Mouse (Mus musculus) erythroblast, adult 5-6 weeks (primary cell): ENCODE results near the gene Morn5. TPM values are rescaled to one million over a fixed set of nuclear protein-coding genes. Genes with fewer than 3 reads are reported as not detected.
A peak's percentile ranks its signal among the peaks of the same experiment; 100 is the strongest.

Experiments
- ATAC-seq: replicated peaks from 2 replicates; pipeline ENCODE4 v1.8.0; 2016; ENCODE audit warnings: moderate number of reproducible peaks, mild to moderate bottlenecking, moderate TSS enrichment, inconsistent platforms; ENCODE audit not compliant: poor library complexity, low FRiP score, severe bottlenecking
- total RNA-seq, 2 experiments: library from RNA; stranded (forward) in 1 of 2; stranded (reverse) in 1 of 2; fragments of 150-400 nt in 1 of 2; fragments of 200-764, 138-1000 nt in 1 of 2; gene quantifications; 2 replicates each; pipeline versions ENCODE4 v1.2.3 to v1.2.4; 2015 to 2017; ENCODE audit warnings: low replicate concordance in 2 of 2

Gene Morn5
- total RNA-seq (2015; ENCODE audit: low replicate concordance) (not detected in 2 replicates), total RNA-seq (2017; ENCODE audit: low replicate concordance) (not detected in 2 replicates)

DNA sequence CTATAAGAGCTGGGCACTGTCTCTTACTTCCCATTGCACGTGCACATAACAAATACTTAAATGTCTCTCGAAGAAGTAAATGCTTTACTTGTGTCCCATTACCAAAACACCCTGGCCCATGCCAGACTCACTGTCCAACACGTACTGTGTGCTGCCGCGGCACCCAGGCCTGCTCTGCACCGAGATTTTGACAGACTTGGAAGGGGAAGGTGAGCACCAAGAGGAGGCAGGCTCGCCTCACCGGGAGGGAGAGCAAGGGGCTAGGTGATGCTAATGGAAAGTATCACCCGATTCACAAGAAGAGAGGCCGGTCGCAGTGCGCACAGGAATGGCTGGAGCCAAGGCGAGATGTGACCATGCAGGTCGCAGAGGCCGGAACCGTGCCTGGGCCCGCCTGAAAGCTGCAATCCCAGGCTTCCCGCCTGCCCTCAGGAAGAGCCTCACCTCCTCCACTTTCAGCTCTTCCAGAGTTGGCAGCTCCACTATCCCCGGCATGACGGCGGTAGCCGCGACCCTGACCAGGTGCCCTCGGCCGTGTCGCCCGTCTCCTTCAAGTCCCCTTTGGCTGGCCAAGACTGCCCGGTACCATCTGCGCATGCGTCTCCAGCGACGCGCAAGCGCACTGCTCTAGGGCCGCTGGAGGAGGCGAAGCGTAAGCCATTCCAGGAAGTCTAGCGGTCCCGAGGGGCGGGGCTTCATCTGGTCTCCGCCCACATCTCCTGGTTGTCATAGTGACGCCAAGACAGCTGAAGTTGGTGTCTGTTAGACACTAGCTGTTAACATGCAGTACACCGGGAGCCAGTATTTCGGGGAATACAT lies at the start of gene Morn5, which contains the start of gene Ndufa8:
Gene Morn5, plus strand, starts transcription at position 711 of the 819 bp plus-strand sequence.
Gene Ndufa8, minus strand, starts transcription at position 659 of the 819 bp plus-strand sequence.
- ATAC-seq: peak; percentile 97

GRCm38 (mm10) chr2:36000390-36000789 lies 48.9 kb upstream of the Morn5 start:
- no peak for ATAC-seq

DNA sequence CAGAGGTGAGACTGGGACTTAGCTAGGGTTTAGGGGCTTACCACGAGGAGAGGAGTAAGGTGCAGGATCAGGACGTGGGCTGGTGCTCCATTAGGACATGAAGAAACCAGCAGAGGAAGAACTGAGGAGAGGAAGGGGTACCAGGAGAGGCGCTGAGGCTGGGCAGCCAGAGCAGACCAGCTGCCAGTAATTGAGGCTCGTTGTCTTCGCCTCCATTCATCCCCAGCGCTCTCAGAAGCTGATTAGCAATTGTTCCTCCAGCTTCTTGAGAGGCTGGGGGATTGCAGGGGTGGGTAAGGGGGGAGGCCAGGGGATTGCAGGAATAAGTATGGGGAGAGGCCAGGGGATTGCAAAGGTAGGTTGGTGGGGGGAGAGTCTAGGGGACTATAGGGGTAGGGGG lies 47.1 kb upstream of the Morn5 start:
- no peak for ATAC-seq

- peak; percentile 72 for ATAC-seq
These were observed 41.2 kb upstream of the Morn5 start for GRCm38 (mm10) chr2:36008071-36008470.

DNA sequence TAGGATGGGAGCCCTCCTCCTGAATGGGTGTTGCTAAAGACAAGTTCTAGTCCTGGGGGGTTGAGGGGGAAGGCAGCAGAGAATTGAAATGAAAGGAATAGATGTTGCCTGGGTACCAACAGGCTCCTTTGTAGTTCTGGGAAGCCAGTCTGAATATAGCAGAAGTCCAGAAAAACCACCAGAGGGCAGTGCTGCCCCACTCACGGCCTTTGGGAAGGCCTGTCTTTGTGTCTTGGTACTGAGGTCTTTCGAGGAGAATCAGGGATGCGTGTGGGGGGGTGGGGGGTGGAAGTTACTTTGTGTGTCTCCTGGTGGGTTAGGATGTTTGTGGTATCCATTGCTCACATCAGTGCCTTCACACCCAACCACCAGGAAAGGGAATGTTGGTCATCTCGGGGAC lies 39.9 kb upstream of the Morn5 start:
- ATAC-seq: no peak

DNA sequence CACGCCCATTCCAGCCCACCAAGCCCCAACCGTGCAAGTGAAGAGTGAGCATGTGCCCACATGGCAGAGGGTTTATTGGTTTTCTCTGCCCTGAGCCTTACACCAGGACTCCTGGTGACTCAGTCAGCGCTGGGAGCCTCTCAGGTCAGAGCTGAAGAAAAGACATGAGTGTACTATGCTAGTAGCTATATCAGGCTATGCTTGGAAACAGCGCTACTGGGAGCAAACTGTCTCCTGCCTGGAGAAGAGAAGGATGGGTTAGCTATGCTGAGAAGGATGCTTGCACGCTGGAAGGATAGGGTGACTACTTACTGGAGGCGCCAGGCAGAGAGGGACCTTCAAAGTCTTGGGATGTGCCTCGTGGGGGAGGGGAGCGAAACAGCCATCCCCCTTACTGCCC lies 38.7 kb upstream of the Morn5 start:
- no peak for ATAC-seq

DNA sequence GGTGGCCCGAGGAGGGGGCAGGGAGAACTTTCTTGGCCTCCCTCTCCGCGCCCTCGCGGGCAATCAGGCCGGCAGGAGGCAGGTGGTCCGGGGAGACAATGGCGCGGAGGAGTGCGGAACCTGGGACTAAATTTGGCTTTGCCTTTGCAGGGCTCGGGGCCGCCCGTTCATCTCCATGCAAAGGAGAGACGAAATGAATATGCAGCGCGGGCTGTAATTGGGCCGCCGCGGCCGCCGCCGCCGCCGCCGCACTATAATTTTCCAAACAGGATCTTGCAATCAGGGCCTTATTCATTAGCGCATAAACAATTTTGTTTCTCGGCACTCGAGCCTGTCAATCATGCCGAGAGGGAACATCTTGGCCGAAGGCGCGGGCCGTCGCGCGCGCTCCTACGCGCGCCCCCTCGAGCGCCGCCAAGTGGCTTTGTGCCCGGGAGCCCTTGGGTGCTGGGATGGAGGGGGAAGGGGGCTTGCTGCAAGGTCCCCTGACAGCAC lies 37.9 kb upstream of the Morn5 start:
- no peak for ATAC-seq

- no peak for ATAC-seq
These were observed 36.2 kb upstream of the Morn5 start for GRCm38 (mm10) chr2:36013010-36013409.

- no peak for ATAC-seq
These were observed 27.7 kb upstream of the Morn5 start for GRCm38 (mm10) chr2:36021385-36022159.

DNA sequence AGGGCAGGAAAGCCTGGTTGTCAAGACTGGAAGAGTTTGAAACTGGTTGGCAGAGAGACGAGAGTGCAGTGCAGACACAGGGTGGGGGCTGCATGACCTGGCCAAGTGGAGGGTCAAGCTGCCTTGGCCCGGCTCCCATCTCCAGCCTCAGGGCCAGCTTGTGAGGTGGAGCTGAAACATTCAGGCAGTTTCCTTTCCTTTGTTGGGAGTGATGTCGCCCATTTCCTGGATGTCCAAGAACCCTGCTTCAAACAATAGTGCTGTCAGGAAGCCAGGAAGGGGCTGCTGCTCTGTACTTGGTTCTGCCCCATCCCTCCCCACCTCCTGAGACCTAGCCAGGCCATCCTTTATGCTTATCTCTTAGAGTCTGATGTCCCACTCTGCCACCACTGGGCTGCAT lies 26.0 kb upstream of the Morn5 start:
- no peak for ATAC-seq

- no peak for ATAC-seq
These were observed 16.4 kb upstream of the Morn5 start for GRCm38 (mm10) chr2:36032884-36033283.

GRCm38 (mm10) chr2:36033966-36034365 lies 15.3 kb upstream of the Morn5 start:
- ATAC-seq: no peak

DNA sequence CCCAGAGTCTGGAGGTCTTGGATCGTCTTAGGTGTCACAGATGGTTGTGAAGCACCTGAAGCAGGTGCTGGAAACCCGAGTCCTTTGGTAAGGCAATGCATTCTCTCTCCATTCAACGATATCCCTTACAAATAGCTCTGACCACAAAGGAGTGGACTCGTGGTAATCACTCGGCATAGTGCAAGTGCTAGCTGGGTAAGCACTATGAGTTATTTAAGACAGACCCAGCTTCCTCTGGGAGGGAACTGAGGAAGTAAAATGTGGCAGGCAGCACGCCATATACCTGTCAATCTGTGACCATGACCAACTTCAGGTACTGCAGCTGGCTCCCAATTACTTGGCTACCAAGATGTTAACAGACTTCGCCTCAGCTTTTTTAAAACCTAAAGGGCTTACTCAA lies 14.4 kb upstream of the Morn5 start:
- no peak for ATAC-seq

- no peak for ATAC-seq
These were observed 13.7 kb upstream of the Morn5 start for GRCm38 (mm10) chr2:36035413-36036081.

DNA sequence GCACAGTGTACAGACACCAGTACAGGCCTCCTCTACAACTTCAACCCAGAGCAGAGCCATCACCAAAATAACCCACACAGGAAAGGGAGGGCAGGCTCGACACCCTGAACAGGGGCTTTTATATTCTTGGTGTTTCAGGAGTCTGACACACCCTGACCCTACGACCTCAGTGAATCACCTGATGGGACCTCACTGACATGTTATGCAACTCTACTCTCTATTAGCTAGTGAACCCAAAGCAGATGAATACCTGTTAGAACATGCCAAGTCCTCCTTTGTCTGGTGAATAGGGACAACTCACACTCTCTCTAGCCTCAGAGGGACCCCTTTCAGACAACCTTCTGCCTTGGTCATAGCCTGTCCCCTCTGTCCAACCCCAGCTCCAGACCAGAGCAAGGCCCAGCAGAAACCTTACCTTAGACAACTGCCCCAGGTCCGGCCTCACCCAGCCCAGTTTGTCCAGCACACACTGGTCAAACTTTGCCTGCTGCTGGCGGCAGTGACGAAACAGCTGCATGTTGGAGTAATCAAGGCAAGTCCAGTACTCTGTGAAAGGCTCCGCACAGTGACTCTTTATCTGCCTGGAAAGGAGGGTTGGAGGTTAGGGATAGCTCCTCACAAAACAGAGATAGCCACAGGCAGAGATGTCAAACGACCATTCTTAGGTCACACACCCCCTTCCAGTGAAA lies 9.8 kb upstream of the Morn5 start:
- ATAC-seq: no peak

GRCm38 (mm10) chr2:36040872-36041271 lies 8.4 kb upstream of the Morn5 start:
- ATAC-seq: no peak

DNA sequence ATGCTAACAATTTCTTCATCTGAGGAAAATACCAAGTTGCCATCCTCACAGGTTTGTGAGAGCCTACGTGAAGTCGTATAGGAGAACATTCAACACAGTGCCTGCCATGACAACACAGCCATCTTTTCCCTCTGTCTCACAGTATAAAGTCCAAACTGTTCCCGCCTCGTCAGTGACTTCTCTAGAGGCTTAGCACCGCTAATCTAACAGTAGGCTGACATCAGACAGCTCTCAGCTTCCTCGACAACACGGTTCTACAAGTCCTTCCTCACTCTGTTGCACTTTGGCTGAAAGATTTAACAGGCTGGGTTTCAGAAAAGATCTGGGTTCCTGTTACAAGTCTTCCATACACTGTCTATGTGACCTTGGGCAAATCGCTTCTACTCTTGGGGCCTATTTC lies 1.1 kb upstream of the Morn5 start:
- ATAC-seq: no peak

- ATAC-seq: no peak
These were observed 303 bp downstream of the Morn5 start for GRCm38 (mm10) chr2:36049567-36049954.

- no peak for ATAC-seq
These were observed 4.0 kb downstream of the Morn5 start for GRCm38 (mm10) chr2:36053249-36053648.

DNA sequence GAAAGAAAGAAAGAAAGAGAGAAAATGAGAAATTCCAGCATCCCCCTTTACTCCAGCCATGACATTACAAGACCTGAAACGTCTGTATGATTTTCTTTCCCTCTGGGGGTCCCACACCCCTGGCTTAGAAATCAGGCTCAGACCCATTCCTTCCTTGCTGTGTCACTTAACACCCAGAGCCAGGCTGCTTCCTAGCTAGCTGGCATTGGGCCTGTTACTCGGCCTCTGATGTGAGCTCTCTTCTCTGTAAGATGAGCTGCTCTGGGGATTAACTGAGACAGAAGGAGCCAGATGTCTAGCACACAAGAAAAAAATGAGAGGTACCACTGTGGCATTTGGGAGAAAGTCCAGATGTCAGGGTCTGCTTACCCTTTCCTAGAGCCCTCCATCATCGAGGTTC lies 7.0 kb downstream of the Morn5 start:
- ATAC-seq: no peak
